Mouse (Mus musculus) olfactory bulb, adult 2 months (tissue): ENCODE measurements around the gene Atf5.

Experiments
- CTCF ChIP-seq: fragments of 200-500 bp; IDR thresholded peaks from 2 replicates; pipeline ENCODE4 v1.5.1; 2012; ENCODE audit warnings: low read depth, mild to moderate bottlenecking, low read length, moderate library complexity; ENCODE audit not compliant: insufficient read depth
- POLR2A ChIP-seq: fragments of 200-500 bp; IDR thresholded peaks from 2 replicates; pipeline ENCODE4 v1.6.1; 2012; ENCODE audit warnings: mild to moderate bottlenecking, low read depth, low read length, moderate library complexity; ENCODE audit not compliant: insufficient read depth

- TF ChIP-seq CTCF = no peak
- 0 out of 2 replicates have a peak, but pooled peaks have one; percentile 30 for TF ChIP-seq POLR2A
These were observed 33.1 kb upstream of the Atf5 start for GRCm38 (mm10) chr7:44849416-44850111.
